Mouse (Mus musculus) liver, adult 2 months (tissue): ENCODE results near the gene Mlycd. TPM values are rescaled to one million over a fixed set of nuclear protein-coding genes. Genes with fewer than 3 reads are reported as not detected.
A peak's percentile ranks its signal among the peaks of the same experiment; 100 is the strongest.

Experiments
- DNase-seq: peaks from one replicate; pipeline ENCODE4 v3.0.0-alpha.2; 2011; ENCODE audit warnings: low read depth, low spot score; ENCODE audit errors: extremely low read depth
- H3K27ac ChIP-seq: fragments of 200-500 bp; replicated peaks from 2 replicates; pipeline ENCODE4 v1.5.1; 2012; ENCODE audit warnings: low read depth, mild to moderate bottlenecking, control low read depth, inconsistent platforms, low read length; ENCODE audit not compliant: insufficient read depth
- H3K27me3 ChIP-seq: fragments of 200-500 bp; 2 replicates; pipeline ENCODE4 v1.6.1; 2012; ENCODE audit warnings: mild to moderate bottlenecking, moderate library complexity, low read length, inconsistent platforms; ENCODE audit not compliant: control insufficient read depth, insufficient read depth
- H3K36me3 ChIP-seq: fragments of 200-500 bp; 2 replicates; pipeline ENCODE4 v1.6.1; 2012; ENCODE audit warnings: low read length, inconsistent platforms; ENCODE audit not compliant: control insufficient read depth, insufficient read depth
- H3K4me1 ChIP-seq: fragments of 200-500 bp; 2 replicates; pipeline ENCODE4 v1.6.1; 2011; ENCODE audit warnings: low read length; ENCODE audit not compliant: control insufficient read depth, insufficient read depth
- H3K4me3 ChIP-seq: fragments of 200-500 bp; 2 replicates; pipeline ENCODE4 v1.5.1; 2011; ENCODE audit warnings: low read depth, mild to moderate bottlenecking, control low read depth, low read length, moderate library complexity; ENCODE audit not compliant: insufficient read depth
- H3K79me2 ChIP-seq: fragments of 200-500 bp; 2 replicates; pipeline ENCODE4 v1.6.1; 2012; ENCODE audit warnings: inconsistent platforms, mild to moderate bottlenecking, low read length, moderate library complexity; ENCODE audit not compliant: control insufficient read depth, insufficient read depth
- H3K9ac ChIP-seq: fragments of 200-500 bp; 2 replicates; pipeline ENCODE4 v1.6.1; 2012; ENCODE audit warnings: low read depth, mild to moderate bottlenecking, control low read depth, inconsistent platforms, low read length
- CTCF ChIP-seq: fragments of 200-500 bp; IDR thresholded peaks from 2 replicates; pipeline ENCODE4 v1.5.1; 2011; ENCODE audit warnings: low read depth, low read length, control low read depth
- POLR2A ChIP-seq: fragments of 200-500 bp; IDR thresholded peaks from 2 replicates; pipeline ENCODE4 v1.6.1; 2011; ENCODE audit warnings: low read length, control low read depth; ENCODE audit not compliant: insufficient read depth; ENCODE audit errors: extremely low read depth
- WGBS: fragments of 180-500 bp; shearing (Covaris S2); methylation state at CpG from one replicate; pipeline ENCODE4 v1.1.7; 2018; 5-methylcytosine and 5-hydroxymethylcytosine counted together
- polyA plus RNA-seq: library from polyadenylated mRNA; depleted of rRNA; stranded (reverse); fragments of >200 nt; gene quantifications from 2 replicates; pipeline ENCODE4 v1.2.3, GENCODE M21; 2012
- total RNA-seq: library from RNA; depleted of rRNA; stranded (reverse); fragments of >200 nt; gene quantifications from 2 replicates; pipeline ENCODE4 v1.2.3, GENCODE M21; 2014

Gene Mlycd
- total and polyA plus RNA-seq, 2 experiments: 57.3 to 115 TPM

GRCm38 (mm10) chr8:119446990-119447780 lies 52.5 kb downstream of the Mlycd start:
- Histone ChIP-seq H3K4me1 (no peaks in the 10 kb centered on the region), H3K36me3 (peaks cover 27% of the 10 kb centered on the region), H3K79me2 (no peaks in the 10 kb centered on the region), H3K27ac (no peak overlapping the region), H3K4me3 (no peak overlapping the region), H3K27me3 (no peaks in the 10 kb centered on the region), H3K9ac (no peak overlapping the region)
- 11% methylated on average over 75 of the region's 80 CpGs for WGBS
- TF ChIP-seq CTCF (0 out of 2 replicates have a peak, but pooled peaks have one; percentile 2), POLR2A (no peak)
- peak; percentile 19 for DNase-seq

GRCm38 (mm10) chr8:119447781-119448170 lies 53.1 kb downstream of the Mlycd start:
- H3K4me1 ChIP-seq: no peaks in the 10 kb centered on the region
- 9% methylated on average over 17 of the region's 17 CpGs for WGBS
- H3K27me3 ChIP-seq: no peaks in the 10 kb centered on the region
- H3K27ac ChIP-seq: no peak overlapping the region
- peak; percentile 28 for DNase-seq
- H3K4me3 ChIP-seq: no peak overlapping the region
- no peak overlapping the region for H3K9ac ChIP-seq
- no peaks in the 10 kb centered on the region for H3K79me2 ChIP-seq
- TF ChIP-seq POLR2A: no peak
- no peak for TF ChIP-seq CTCF
- H3K36me3 ChIP-seq: peaks cover 21% of the 10 kb centered on the region

- no peak overlapping the region for H3K27ac ChIP-seq
- WGBS: 80% methylated on average over 12 of the region's 12 CpGs
- H3K9ac ChIP-seq: no peak overlapping the region
- H3K4me1 ChIP-seq: no peaks in the 10 kb centered on the region
- TF ChIP-seq POLR2A: no peak
- TF ChIP-seq CTCF: no peak
- H3K27me3 ChIP-seq: no peaks in the 10 kb centered on the region
- H3K4me3 ChIP-seq: no peak overlapping the region
- DNase-seq: no peak
- no peaks in the 10 kb centered on the region for H3K79me2 ChIP-seq
- H3K36me3 ChIP-seq: peaks cover 5% of the 10 kb centered on the region; the same call in 1 of the 2 replicates
Observed at GRCm38 (mm10) chr8:119449627-119450026, 54.9 kb downstream of the Mlycd start.

GRCm38 (mm10) chr8:119451131-119451530 lies 56.5 kb downstream of the Mlycd start:
- H3K36me3 ChIP-seq: no peaks in the 10 kb centered on the region
- no peaks in the 10 kb centered on the region for H3K4me1 ChIP-seq
- H3K4me3 ChIP-seq: no peak overlapping the region
- no peaks in the 10 kb centered on the region for H3K79me2 ChIP-seq
- 86% methylated on average over 4 of the region's 4 CpGs for WGBS
- no peaks in the 10 kb centered on the region for H3K27me3 ChIP-seq
- DNase-seq: no peak
- TF ChIP-seq CTCF (no peak), POLR2A (no peak)
- H3K27ac ChIP-seq: no peak overlapping the region
- H3K9ac ChIP-seq: no peak overlapping the region

DNA sequence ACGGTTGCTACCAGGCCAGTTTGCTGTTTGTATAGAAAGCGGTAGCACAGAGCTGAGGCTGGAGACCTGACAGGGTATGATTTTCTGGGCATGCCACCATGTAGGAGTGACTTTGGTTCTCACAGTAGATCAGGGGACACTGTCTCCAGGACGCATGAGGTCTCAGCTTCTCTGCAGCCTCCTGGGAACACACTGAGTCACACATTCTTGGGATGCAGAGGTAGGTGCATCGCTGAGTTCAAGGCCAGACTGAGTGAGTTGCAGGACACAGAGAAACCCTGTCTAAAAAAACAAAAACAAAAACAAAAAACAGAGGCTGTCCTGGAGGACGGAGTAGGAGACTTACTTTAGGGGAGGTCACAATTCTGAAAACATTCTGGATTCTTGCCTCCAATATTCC lies 58.2 kb downstream of the Mlycd start:
- no peak overlapping the region for H3K4me3 ChIP-seq
- 89% methylated on average over 5 of the region's 5 CpGs for WGBS
- H3K9ac ChIP-seq: no peak overlapping the region
- no peaks in the 10 kb centered on the region for H3K27me3 ChIP-seq
- H3K27ac ChIP-seq: no peak overlapping the region
- no peak for DNase-seq
- no peaks in the 10 kb centered on the region for H3K36me3 ChIP-seq
- no peaks in the 10 kb centered on the region for H3K79me2 ChIP-seq
- H3K4me1 ChIP-seq: no peaks in the 10 kb centered on the region
- TF ChIP-seq POLR2A (no peak), CTCF (no peak)

DNA sequence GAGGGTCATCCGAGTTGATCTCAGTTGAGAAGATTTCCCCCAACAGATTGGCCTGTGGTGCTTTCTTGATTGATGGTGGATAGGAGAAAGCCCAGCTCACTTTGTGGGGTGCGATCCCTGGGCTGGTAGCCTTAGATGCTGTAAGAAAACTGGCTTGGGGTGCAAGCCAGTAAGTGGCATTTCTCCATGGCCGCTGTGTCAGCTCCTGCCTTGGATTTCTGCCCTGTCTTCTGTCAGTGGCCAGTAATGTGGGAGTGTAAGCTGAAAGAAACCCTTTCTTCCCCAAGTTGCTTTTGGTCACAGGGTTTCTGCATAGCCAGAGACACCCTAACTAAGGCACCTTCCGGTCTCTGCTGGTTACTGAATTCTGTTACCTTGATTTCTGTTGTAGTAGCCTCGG lies 61.4 kb downstream of the Mlycd start:
- H3K79me2 ChIP-seq: no peaks in the 10 kb centered on the region
- H3K27ac ChIP-seq: no peak overlapping the region
- no peaks in the 10 kb centered on the region for H3K4me1 ChIP-seq
- no peak overlapping the region for H3K4me3 ChIP-seq
- no peak for DNase-seq
- no peaks in the 10 kb centered on the region for H3K36me3 ChIP-seq
- WGBS: 76% methylated on average over 5 of the region's 5 CpGs
- no peaks in the 10 kb centered on the region for H3K27me3 ChIP-seq
- TF ChIP-seq POLR2A (no peak), CTCF (no peak)
- H3K9ac ChIP-seq: no peak overlapping the region
